Mouse (Mus musculus) heart, embryonic 14.5 days (tissue): ENCODE measurements around the gene 4930544G11Rik. TPM values are rescaled to one million over a fixed set of nuclear protein-coding genes. Genes with fewer than 3 reads are reported as not detected.
A peak's percentile ranks its signal among the peaks of the same experiment; 100 is the strongest.

Experiments
- ATAC-seq: fragments of 200-750 bp; cut with Nextera tagmentation; 2 replicates; pipeline ENCODE4 v1.8.0; 2017; ENCODE audit warnings: low read depth, moderate TSS enrichment; ENCODE audit not compliant: insufficient number of reproducible peaks, insufficient read depth, low FRiP score
- H3K27ac ChIP-seq, 2 experiments: fragments of 200-500 bp in 1 of 2; fragments of 300-500 bp in 1 of 2; sonication (generic) in 1 of 2; replicated peaks in 1 of 2; 2 replicates each; pipeline ENCODE4 v1.5.1; 2012 to 2014; ENCODE audit warnings: low read depth in 2 of 2, low read length in 2 of 2, control low read depth in 1 of 2, mild to moderate bottlenecking in 1 of 2, mixed read lengths in 1 of 2; ENCODE audit not compliant: control insufficient read depth in 1 of 2, insufficient read depth in 1 of 2
- H3K27me3 ChIP-seq: fragments of 300-500 bp; sonication (generic); 2 replicates; pipeline ENCODE4 v1.6.1; 2014; ENCODE audit warnings: mild to moderate bottlenecking, low read length, control low read depth; ENCODE audit not compliant: control insufficient read depth, insufficient read depth
- H3K36me3 ChIP-seq: fragments of 300-500 bp; sonication (generic); 2 replicates; pipeline ENCODE4 v1.6.1; 2014; ENCODE audit warnings: mild to moderate bottlenecking, control low read depth, low read length, mixed read lengths; ENCODE audit not compliant: control insufficient read depth, insufficient read depth
- H3K4me1 ChIP-seq, 2 experiments: fragments of 200-500 bp in 1 of 2; fragments of 300-500 bp in 1 of 2; sonication (generic) in 1 of 2; 2 replicates each; pipeline ENCODE4 v1.6.1; 2012 to 2014; ENCODE audit warnings: low read length in 2 of 2, control low read depth in 1 of 2, mixed read lengths in 1 of 2; ENCODE audit not compliant: control insufficient read depth in 2 of 2, insufficient read depth in 2 of 2
- H3K4me2 ChIP-seq: fragments of 300-500 bp; sonication (generic); 2 replicates; pipeline ENCODE4 v1.6.1; 2014; ENCODE audit warnings: mild to moderate bottlenecking, low read length
- H3K4me3 ChIP-seq, 2 experiments: fragments of 200-500 bp in 1 of 2; fragments of 300-500 bp in 1 of 2; sonication (generic) in 1 of 2; 2 replicates each; pipeline ENCODE4 v1.5.1; 2012 to 2014; ENCODE audit warnings: low read length in 2 of 2, mild to moderate bottlenecking in 2 of 2, control low read depth in 1 of 2, low read depth in 1 of 2, moderate library complexity in 1 of 2; ENCODE audit not compliant: control insufficient read depth in 1 of 2, insufficient read depth in 1 of 2
- H3K9ac ChIP-seq: fragments of 300-500 bp; sonication (generic); 2 replicates; pipeline ENCODE4 v1.6.1; 2014; ENCODE audit warnings: mild to moderate bottlenecking, low read length
- H3K9me3 ChIP-seq: fragments of 300-500 bp; sonication (generic); 2 replicates; pipeline ENCODE4 v1.6.1; 2016; ENCODE audit warnings: low read length, control low read depth; ENCODE audit not compliant: control insufficient read depth
- WGBS: fragments of 180-500 bp; shearing (Covaris S2); extraction: QIAGEN DNeasy Blood & Tissue Kit; methylation state at CpG from one replicate; pipeline ENCODE4 v1.1.7; 2014; 5-methylcytosine and 5-hydroxymethylcytosine counted together
- polyA plus RNA-seq: library from polyadenylated mRNA; unstranded; fragments of >200 nt; fragmentation: Nextera tagmentation; extraction: Ambion mirVana; gene quantifications from 2 replicates; pipeline ENCODE4 v1.2.1, GENCODE M21; 2014

Gene 4930544G11Rik
- 0.13 TPM in 1 of 2 replicates, not detected in the other for polyA plus RNA-seq

- no peak for ATAC-seq
- no peaks in the 10 kb centered on the region for H3K4me1 ChIP-seq
- no peak within 1 kb of the TSS for H3K4me3 ChIP-seq
- H3K9me3 ChIP-seq: no peaks in the 10 kb centered on the region
- H3K36me3 ChIP-seq: no peaks in the 10 kb centered on the region
- H3K27me3 ChIP-seq: no peaks in the 10 kb centered on the region
- 90% methylated on average over 10 of the region's 10 CpGs for WGBS
- no peak within 1 kb of the TSS for H3K27ac ChIP-seq
- H3K9ac ChIP-seq: no peak within 1 kb of the TSS
- no peak within 1 kb of the TSS for H3K4me2 ChIP-seq
Observed at GRCm38 (mm10) chr6:65952309-65952708, at the start of gene 4930544G11Rik. TSS of gene 4930544G11Rik (plus strand) at chr6:65952609.

GRCm38 (mm10) chr6:65906657-65907182 is 45.7 kb upstream of the 4930544G11Rik start:
- Histone ChIP-seq H3K4me3 (no peak overlapping the region), H3K9ac (no peak overlapping the region), H3K4me1 (no peaks in the 10 kb centered on the region), H3K4me2 (no peak overlapping the region), H3K36me3 (peaks cover 19% of the 10 kb centered on the region), H3K27me3 (no peaks in the 10 kb centered on the region), H3K27ac (no peak overlapping the region), H3K9me3 (no peaks in the 10 kb centered on the region)
- ATAC-seq: no peak
- WGBS: 86% methylated on average over 2 of the region's 2 CpGs

GRCm38 (mm10) chr6:65915421-65915820 is 37.0 kb upstream of the 4930544G11Rik start:
- no peak for ATAC-seq
- WGBS: 74% methylated on average over 5 of the region's 5 CpGs
- no peaks in the 10 kb centered on the region for H3K27me3 ChIP-seq

GRCm38 (mm10) chr6:65921703-65922102 is 30.7 kb upstream of the 4930544G11Rik start:
- H3K27ac ChIP-seq: no peak overlapping the region; a peak in 1 of 4 replicates
- WGBS: 33% methylated on average over 3 of the region's 3 CpGs
- no peak overlapping the region for H3K4me2 ChIP-seq
- H3K27me3 ChIP-seq: no peaks in the 10 kb centered on the region
- H3K36me3 ChIP-seq: no peaks in the 10 kb centered on the region
- H3K9ac ChIP-seq: no peak overlapping the region
- no peaks in the 10 kb centered on the region; a peak in 2 of 4 replicates for H3K4me1 ChIP-seq
- no peaks in the 10 kb centered on the region for H3K9me3 ChIP-seq
- peak; percentile 59; the same call in 1 of the 2 replicates for ATAC-seq
- no peak overlapping the region for H3K4me3 ChIP-seq

More at GRCm38 (mm10) chr6:65915421-65915820, 37.0 kb upstream of the 4930544G11Rik start:
- H3K36me3 ChIP-seq: no peaks in the 10 kb centered on the region
- H3K4me1 ChIP-seq: no peaks in the 10 kb centered on the region
- H3K9me3 ChIP-seq: no peaks in the 10 kb centered on the region
- no peak overlapping the region for H3K9ac ChIP-seq
- H3K27ac ChIP-seq: no peak overlapping the region
- no peak overlapping the region for H3K4me2 ChIP-seq
- no peak overlapping the region for H3K4me3 ChIP-seq

GRCm38 (mm10) chr6:65923501-65924084 is 28.8 kb upstream of the 4930544G11Rik start:
- no peaks in the 10 kb centered on the region for H3K9me3 ChIP-seq
- H3K4me1 ChIP-seq: no peaks in the 10 kb centered on the region; a peak in 2 of 4 replicates
- 84% methylated on average over 4 of the region's 4 CpGs for WGBS
- no peak overlapping the region for H3K27ac ChIP-seq
- H3K27me3 ChIP-seq: no peaks in the 10 kb centered on the region
- H3K4me2 ChIP-seq: no peak overlapping the region
- no peak overlapping the region for H3K9ac ChIP-seq
- no peak for ATAC-seq
- no peak overlapping the region for H3K4me3 ChIP-seq
- H3K36me3 ChIP-seq: 0 out of 2 replicates have a peak, but pooled peaks cover 4% of the 10 kb centered on the region

- Histone ChIP-seq H3K4me2 (no peak overlapping the region), H3K27me3 (no peaks in the 10 kb centered on the region)
- no peak for ATAC-seq
Observed at GRCm38 (mm10) chr6:65925737-65926333, 26.6 kb upstream of the 4930544G11Rik start.

GRCm38 (mm10) chr6:65930523-65930922 is 21.9 kb upstream of the 4930544G11Rik start:
- no peak for ATAC-seq
- Histone ChIP-seq H3K27me3 (no peaks in the 10 kb centered on the region), H3K9me3 (no peaks in the 10 kb centered on the region), H3K27ac (no peak overlapping the region), H3K4me3 (no peak overlapping the region), H3K4me1 (no peaks in the 10 kb centered on the region), H3K9ac (no peak overlapping the region), H3K4me2 (no peak overlapping the region), H3K36me3 (peaks cover 14% of the 10 kb centered on the region; the same call in 1 of the 2 replicates)
- WGBS: 85% methylated on average over 1 of the region's 1 CpGs

More at GRCm38 (mm10) chr6:65925737-65926333, 26.6 kb upstream of the 4930544G11Rik start:
- no peaks in the 10 kb centered on the region; a peak in 2 of 4 replicates for H3K4me1 ChIP-seq
- no peak overlapping the region for H3K9ac ChIP-seq
- 78% methylated on average over 3 of the region's 3 CpGs for WGBS
- no peaks in the 10 kb centered on the region for H3K9me3 ChIP-seq
- no peak overlapping the region for H3K4me3 ChIP-seq
- H3K36me3 ChIP-seq: peaks cover 9% of the 10 kb centered on the region; the same call in 1 of the 2 replicates
- no peak overlapping the region for H3K27ac ChIP-seq
